Mouse (Mus musculus) liver, embryonic 16.5 days (tissue): ENCODE measurements around the gene Adgre4. TPM values are rescaled to one million over a fixed set of nuclear protein-coding genes. Genes with fewer than 3 reads are reported as not detected.
A peak's percentile ranks its signal among the peaks of the same experiment; 100 is the strongest.
"Not testable (repeated sequence)": the region's sequence is repeated elsewhere in the genome, so short reads cannot be mapped to it uniquely, and the experiment has no call there.

ENCODE experiments used
- ATAC-seq: fragments of 200-750 bp; cut with Nextera tagmentation; 2 replicates; pipeline ENCODE4 v1.8.0; 2017; ENCODE audit warnings: low read depth, mild to moderate bottlenecking, moderate number of reproducible peaks, moderate library complexity
- H3K27ac ChIP-seq: fragments of 300-500 bp; sonication (generic); 2 replicates; pipeline ENCODE4 v1.5.1; 2014; ENCODE audit warnings: mild to moderate bottlenecking, low read length
- H3K27me3 ChIP-seq: fragments of 300-500 bp; sonication (generic); 2 replicates; pipeline ENCODE4 v1.6.1; 2014; ENCODE audit warnings: low read depth, low read length, mixed read lengths; ENCODE audit not compliant: control insufficient read depth, insufficient read depth
- H3K36me3 ChIP-seq: fragments of 300-500 bp; sonication (generic); 2 replicates; pipeline ENCODE4 v1.6.1; 2014; ENCODE audit warnings: mild to moderate bottlenecking; ENCODE audit not compliant: control insufficient read depth, insufficient read depth
- H3K4me1 ChIP-seq: fragments of 300-500 bp; sonication (generic); 2 replicates; pipeline ENCODE4 v1.6.1; 2014; ENCODE audit warnings: low read depth, low read length, mixed read lengths; ENCODE audit not compliant: control insufficient read depth
- H3K4me2 ChIP-seq: fragments of 300-500 bp; sonication (generic); 2 replicates; pipeline ENCODE4 v1.6.1; 2014; ENCODE audit warnings: low read depth, low read length, mixed read lengths
- H3K4me3 ChIP-seq: fragments of 300-500 bp; sonication (generic); 2 replicates; pipeline ENCODE4 v1.5.1; 2014; ENCODE audit warnings: low read depth, mild to moderate bottlenecking, low read length
- H3K9ac ChIP-seq: fragments of 300-500 bp; sonication (generic); 2 replicates; pipeline ENCODE4 v1.6.1; 2014; ENCODE audit warnings: low read depth, low read length
- H3K9me3 ChIP-seq: fragments of 300-500 bp; sonication (generic); replicated peaks from 2 replicates; pipeline ENCODE4 v1.6.1; 2016; ENCODE audit warnings: low read length; ENCODE audit not compliant: control insufficient read depth
- WGBS: fragments of 180-500 bp; shearing (Covaris S2); extraction: QIAGEN DNeasy Blood & Tissue Kit; methylation state at CpG from one replicate; pipeline ENCODE4 v1.1.7; 2014; ENCODE audit not compliant: insufficient replicate concordance; 5-methylcytosine and 5-hydroxymethylcytosine counted together
- polyA plus RNA-seq: library from polyadenylated mRNA; unstranded; fragments of >200 nt; fragmentation: Nextera tagmentation; extraction: Ambion mirVana; gene quantifications from 2 replicates; pipeline ENCODE4 v1.2.1, GENCODE M21; 2015

Adgre4 gene
- polyA plus RNA-seq, 1 experiment from 2014 or later = 2.2 TPM

GRCm38 (mm10) chr17:55892406-55892955, 142.7 kb downstream of the Adgre4 start:
- peak overlapping the region; percentile 75; the same call in 1 of the 2 replicates for H3K27ac ChIP-seq

GRCm38 (mm10) chr17:55903087-55903486, 153.3 kb downstream of the Adgre4 start:
- Histone ChIP-seq H3K4me3 (no peak overlapping the region), H3K9ac (no peak overlapping the region), H3K27me3 (no peaks in the 10 kb centered on the region), H3K4me2 (no peak overlapping the region), H3K27ac (peak overlapping the region; percentile 27; the same call in 1 of the 2 replicates), H3K9me3 (peaks cover 2% of the 10 kb centered on the region; the same call in 1 of the 2 replicates), H3K4me1 (no peaks in the 10 kb centered on the region; the same call in 1 of the 2 replicates), H3K36me3 (peaks cover 5% of the 10 kb centered on the region)
- ATAC-seq = no peak
- WGBS = 37% methylated on average over 2 of the region's 2 CpGs

More at GRCm38 (mm10) chr17:55892406-55892955, 142.7 kb downstream of the Adgre4 start:
- not testable (repeated sequence) for H3K4me1 ChIP-seq, H3K27me3 ChIP-seq, ATAC-seq, H3K9me3 ChIP-seq, H3K36me3 ChIP-seq
- Histone ChIP-seq H3K4me3 (peak overlapping the region; percentile 66), H3K9ac (peak overlapping the region; percentile 47), H3K4me2 (peak overlapping the region; percentile 65)
- 6% methylated on average over 6 of the region's 8 CpGs for whole genome bisulfite sequencing

Other genes with a start within 250 kb of the Adgre4 start
- not detected in 2 replicates for gene Vmn2r118, start 124.8 kb upstream of the Adgre4 start, polyA plus RNA-seq
- 3.8 and 4.2 TPM in 2 replicates for gene Pot1b, start 37.4 kb upstream of the Adgre4 start, polyA plus RNA-seq
- gene Zfp119a, start 128.9 kb downstream of the Adgre4 start, polyA plus RNA-seq = 2.8 and 2.9 TPM in 2 replicates
- 6.1 and 7.2 TPM in 2 replicates for gene Zfp959, start 142.1 kb downstream of the Adgre4 start, polyA plus RNA-seq
- gene Zfp119b, start 199.5 kb downstream of the Adgre4 start, polyA plus RNA-seq = 2.5 and 2.8 TPM in 2 replicates
- gene Ebi3, start 202.7 kb downstream of the Adgre4 start, polyA plus RNA-seq = 7.6 and 9.8 TPM in 2 replicates
- 7.2 and 7.5 TPM in 2 replicates for gene Yju2, start 209.1 kb downstream of the Adgre4 start, polyA plus RNA-seq
- gene Shd, start 220.5 kb downstream of the Adgre4 start, polyA plus RNA-seq = 0.09 and 0.18 TPM in 2 replicates
- 0.22 and 0.26 TPM in 2 replicates for gene Fsd1, start 236.5 kb downstream of the Adgre4 start, polyA plus RNA-seq